Mouse (Mus musculus): ENCODE data around the gene S100a8.

The S100a8 gene

GRCm38 (mm10) chr3:90678656-90679055, 9.9 kb downstream of the S100a8 start:
- DNase-seq (ENCODE audit: low read depth, low spot score) = no peak

GRCm38 (mm10) chr3:90683929-90684328, 15.2 kb downstream of the S100a8 start:
- no peak for DNase-seq (ENCODE audit: low read depth, low spot score)

GRCm38 (mm10) chr3:90686835-90687234, 18.1 kb downstream of the S100a8 start:
- DNase-seq (ENCODE audit: low read depth, low spot score) = no peak

- no peak for DNase-seq (ENCODE audit: low read depth, low spot score)
Measured at GRCm38 (mm10) chr3:90693496-90693895, 24.7 kb downstream of the S100a8 start.

- DNase-seq (ENCODE audit: low read depth, low spot score) = no peak
Measured at GRCm38 (mm10) chr3:90695613-90696012, 26.8 kb downstream of the S100a8 start, which contains the start of gene S100a9. TSS of gene S100a9 (minus strand) at chr3:90695721.

GRCm38 (mm10) chr3:90702244-90702643, 33.5 kb downstream of the S100a8 start:
- DNase-seq (ENCODE audit: low read depth, low spot score) = no peak

- peak; percentile 53 for DNase-seq (ENCODE audit: low read depth, low spot score)
Measured at GRCm38 (mm10) chr3:90708523-90709202, 39.9 kb downstream of the S100a8 start.

- DNase-seq (ENCODE audit: low read depth, low spot score) = peak; percentile 92
Measured at GRCm38 (mm10) chr3:90709591-90710460, 41.0 kb downstream of the S100a8 start.
